Mouse (Mus musculus) liver, adult 10 weeks (tissue): Measurements from ENCODE around the gene Gm9745. TPM values are rescaled to one million over a fixed set of nuclear protein-coding genes. Genes with fewer than 3 reads are reported as not detected.

Experiments
- polyA plus RNA-seq: library from polyadenylated mRNA; stranded (reverse); fragments of 350-450 nt; fragmentation: Illumina TruSeq; extraction: RNeasy Lipid Tissue Mini Kit (QIAGEN cat#74804); gene quantifications from one replicate; pipeline ENCODE4 v1.2.3, GENCODE M21; 2014; ENCODE audit warnings: low read depth, low replicate concordance

The Gm9745 gene
- polyA plus RNA-seq: not detected

GRCm38 (mm10) chr13:8948131-8948530 is at the start of gene Gm9745:
Gm9745 (minus strand) TSS chr13:8948231.

GRCm38 (mm10) chr13:8995990-8996786 is 48.2 kb upstream of the Gm9745 start, which contains the start of gene Gtpbp4:
Gtpbp4 (minus strand) TSS chr13:8996083.

GRCm38 (mm10) chr13:8952563-8952962 is 4.5 kb upstream of the Gm9745 start, which contains the start of gene Idi2:
Idi2 (plus strand) TSS chr13:8952863.

Other genes with a start within 250 kb of the Gm9745 start
- 11.9 TPM for gene Wdr37, start 76.3 kb downstream of the Gm9745 start, polyA plus RNA-seq
- 866 TPM for gene Idi1, start 62.7 kb downstream of the Gm9745 start, polyA plus RNA-seq
- gene Idi2, start 4.6 kb upstream of the Gm9745 start, polyA plus RNA-seq: not detected
- 40.8 TPM for gene Gtpbp4, start 47.9 kb upstream of the Gm9745 start, polyA plus RNA-seq
- gene Larp4b, start 145.7 kb upstream of the Gm9745 start, polyA plus RNA-seq: 43.2 TPM